In the genomic region with DNA sequence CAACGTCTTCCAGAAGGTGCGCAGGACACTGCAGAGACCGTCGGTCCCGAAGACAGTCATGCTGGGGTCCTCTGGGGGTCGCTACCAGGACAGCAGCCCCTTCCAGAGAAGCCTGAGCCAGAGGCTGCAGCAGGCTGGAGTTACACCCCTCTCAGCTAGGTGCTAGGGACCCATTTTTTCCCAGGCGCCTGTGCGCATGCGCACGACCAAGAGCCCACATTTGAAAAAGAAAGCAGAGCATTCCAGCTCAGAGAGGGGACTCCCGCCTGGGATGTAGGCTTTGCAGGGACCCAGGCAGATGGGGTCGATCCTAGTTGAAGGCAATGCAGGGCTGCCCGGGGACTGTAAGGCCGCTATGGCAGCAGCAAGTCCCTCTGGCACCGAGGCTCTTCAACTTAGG, we compare ENCODE assay signal across 7 mouse cellular contexts.
DNase-seq lines count a peak whose midpoint lies in the region; ATAC-seq and TF ChIP-seq lines count a peak whose summit lies in the region.
"Not testable (repeated sequence)": the region's sequence is repeated elsewhere in the genome, so short reads cannot be mapped to it uniquely, and the experiment has no call there.

No protein-coding gene starts in this region.

- TF ChIP-seq CTCF in forebrain, postnatal 0 days (IDR thresholded peaks at IDR 0.05; ENCODE audit: low read depth): not testable (repeated sequence)

- H3K9me3 ChIP-seq in forebrain, postnatal 0 days (ENCODE audit: low read length); liver, embryonic 11.5 days (ENCODE audit: control insufficient read depth, low read length): not testable (repeated sequence)

- H3K4me1 ChIP-seq in forebrain, postnatal 0 days (ENCODE audit: insufficient read depth); liver, embryonic 11.5 days (replicated peaks; ENCODE audit: control insufficient read depth, insufficient read depth, low read length): not testable (repeated sequence)

- not testable (repeated sequence) for H3K4me3 ChIP-seq in forebrain, postnatal 0 days (ENCODE audit: low read depth, low read length); liver, embryonic 11.5 days (ENCODE audit: low read depth, low read length)

- not testable (repeated sequence) for H3K27ac ChIP-seq in forebrain, postnatal 0 days (ENCODE audit: low read depth, low read length); liver, embryonic 11.5 days (ENCODE audit: low read depth, low read length)

- not testable (repeated sequence) for ATAC-seq in forebrain, postnatal 0 days; liver, embryonic 11.5 days (replicated peaks; ENCODE audit: low FRiP score)

- not testable (repeated sequence) for H3K27me3 ChIP-seq in forebrain, postnatal 0 days (ENCODE audit: insufficient read depth, low read length); liver, embryonic 11.5 days (replicated peaks; ENCODE audit: control insufficient read depth, insufficient read depth, low read length)

- H3K9ac ChIP-seq in forebrain, postnatal 0 days; liver, embryonic 11.5 days (ENCODE audit: low read depth, low read length): not testable (repeated sequence)

- intact Hi-C loops in heart, postnatal 10 days (cut with DNase I): not testable (repeated sequence)

- 12% methylated on average over 7 of the region's 15 CpGs for WGBS in forebrain, postnatal 0 days
- WGBS in liver, embryonic 11.5 days: 6% methylated on average over 6 of the region's 15 CpGs

- H3K4me2 ChIP-seq in forebrain, postnatal 0 days (ENCODE audit: low read depth); liver, embryonic 11.5 days: not testable (repeated sequence)

- H3K36me3 ChIP-seq in forebrain, postnatal 0 days (ENCODE audit: insufficient read depth); liver, embryonic 11.5 days (ENCODE audit: control insufficient read depth, insufficient read depth, low read length): not testable (repeated sequence)

- DNase-seq in adrenal gland, postnatal 4 days (ENCODE audit: low spot score in 2 of 2): peak; percentile 8 to 29
- peak; percentile 80 for DNase-seq in forebrain, postnatal 0 days
- peak; percentile 57 to 64 for DNase-seq in heart, postnatal 10 days
- DNase-seq in kidney, postnatal 4 days: peak; percentile 76 to 82
- DNase-seq in liver, embryonic 11.5 days (ENCODE audit: low spot score): peak; percentile 35
- peak; percentile 38 for DNase-seq in ovary, adult 18-20 months (ENCODE audit: low spot score)
- DNase-seq in testis, postnatal 14 days (ENCODE audit: low spot score): peak; percentile 67

Comparison
In these comparisons a context has a peak if more than half of its experiments do, and no peak if none do; other contexts are left out.
1. DNase-seq: peak in every context shown above with its lines; median percentile 80 in forebrain, postnatal 0 days; 79 in kidney, postnatal 4 days; 67 in testis, postnatal 14 days; 60 in heart, postnatal 10 days; 38 in ovary, adult 18-20 months; 35 in liver, embryonic 11.5 days; 18 in adrenal gland, postnatal 4 days.